Mouse (Mus musculus): Measurements from ENCODE around the gene Nudt6.

Nudt6 gene

DNA sequence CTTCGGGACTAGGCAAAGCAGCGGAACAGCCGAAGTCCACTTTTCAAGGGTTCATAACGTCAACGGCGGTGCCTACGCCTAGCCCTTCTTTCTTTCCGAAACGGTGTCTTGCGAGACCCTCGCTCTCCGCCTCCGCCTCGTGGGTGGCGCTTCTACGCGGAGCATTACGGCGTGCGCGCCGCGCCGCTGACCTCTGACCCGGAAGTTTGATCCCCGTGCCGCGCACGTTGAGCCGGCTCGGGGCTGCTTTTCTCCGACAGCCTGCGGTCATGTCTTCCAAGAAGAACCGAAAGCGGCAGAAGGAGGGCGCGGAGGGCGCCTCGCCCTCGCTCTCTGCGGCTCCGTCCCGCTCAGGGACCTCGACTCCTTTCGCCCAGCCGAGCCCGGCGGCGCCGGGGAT lies at the start of gene Nudt6:
TSS of gene Nudt6 (minus strand) at position 140 of the 400 bp plus-strand sequence.
- peak; percentile 80 for DNase-seq (ENCODE audit: low read depth, low spot score)

DNA sequence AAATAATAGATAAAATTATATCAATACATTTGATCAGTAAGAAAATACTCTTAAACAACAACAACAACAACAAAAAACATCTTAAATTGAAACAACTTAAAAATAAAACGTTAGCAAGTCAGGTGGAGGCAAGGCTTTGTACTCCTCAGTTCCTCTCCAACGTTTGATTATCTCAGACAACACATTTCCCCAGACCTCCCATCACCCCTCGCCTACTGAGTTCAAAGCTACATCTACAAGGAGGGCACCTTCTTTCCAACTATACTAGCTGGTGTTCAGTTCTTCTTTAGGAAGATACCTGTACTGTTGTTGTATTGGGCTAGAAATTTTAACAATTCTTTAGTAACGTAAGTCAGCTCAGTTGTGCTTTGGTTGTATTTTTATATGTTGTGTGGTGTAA lies 49.3 kb upstream of the Nudt6 start:
- no peak for DNase-seq (ENCODE audit: low read depth, low spot score)

DNA sequence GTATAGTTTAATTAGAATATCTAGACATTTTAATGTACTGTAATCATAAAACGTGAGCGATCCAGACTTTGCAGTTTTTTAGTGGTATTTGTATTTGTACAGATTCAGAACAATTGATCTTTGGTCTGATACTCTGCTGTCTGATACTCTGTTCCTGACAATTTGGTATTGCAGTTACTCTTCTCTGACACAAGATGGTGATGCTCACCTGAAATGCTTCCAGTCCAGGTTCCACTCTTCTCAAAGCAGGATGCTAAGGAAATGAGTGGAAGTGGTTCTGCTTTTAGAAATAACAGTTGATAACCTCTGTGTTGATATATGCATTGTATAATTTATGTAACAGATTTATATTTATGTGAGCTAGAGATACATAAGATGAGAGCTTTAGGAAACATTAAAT lies 48.2 kb upstream of the Nudt6 start:
- DNase-seq (ENCODE audit: low read depth, low spot score) = no peak

DNA sequence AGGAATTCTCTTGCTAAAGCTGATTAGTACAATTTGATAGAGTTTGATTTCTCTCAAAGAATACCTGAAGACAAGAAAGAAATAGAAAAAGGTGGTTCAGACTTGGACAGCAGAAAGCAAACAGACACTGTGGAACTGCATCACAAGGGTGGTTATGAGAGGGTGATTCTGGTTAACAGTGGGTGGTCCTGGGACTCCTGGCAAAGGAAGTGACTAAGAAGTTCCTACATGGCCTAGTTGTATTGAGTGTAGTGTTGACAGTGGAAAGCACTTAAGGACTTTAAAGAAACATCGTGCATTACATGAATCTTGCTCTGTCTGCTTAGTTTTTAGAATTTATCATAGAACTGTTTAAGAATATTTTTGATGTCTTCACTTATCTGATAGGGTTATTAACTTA lies 36.0 kb upstream of the Nudt6 start:
- DNase-seq (ENCODE audit: low read depth, low spot score) = no peak

DNA sequence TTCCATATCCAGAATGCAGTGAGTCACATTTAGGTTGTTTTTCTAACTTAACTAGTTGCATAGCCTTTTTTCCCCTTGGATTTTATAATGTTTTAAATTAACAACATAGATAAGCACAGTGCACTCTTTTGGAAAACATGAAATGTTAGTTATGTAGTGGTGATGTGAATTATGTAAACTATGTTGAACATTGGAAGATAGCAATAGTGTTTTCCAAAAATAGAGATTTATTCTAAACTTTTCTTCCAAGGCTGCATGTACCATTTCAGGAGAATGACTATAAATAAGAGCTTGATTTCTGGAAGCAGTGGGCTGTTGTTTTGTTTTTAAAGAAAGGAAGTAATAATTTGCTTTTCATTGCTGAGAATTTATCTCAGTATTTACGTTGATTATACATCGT lies 23.4 kb upstream of the Nudt6 start:
- no peak for DNase-seq (ENCODE audit: low read depth, low spot score)

DNA sequence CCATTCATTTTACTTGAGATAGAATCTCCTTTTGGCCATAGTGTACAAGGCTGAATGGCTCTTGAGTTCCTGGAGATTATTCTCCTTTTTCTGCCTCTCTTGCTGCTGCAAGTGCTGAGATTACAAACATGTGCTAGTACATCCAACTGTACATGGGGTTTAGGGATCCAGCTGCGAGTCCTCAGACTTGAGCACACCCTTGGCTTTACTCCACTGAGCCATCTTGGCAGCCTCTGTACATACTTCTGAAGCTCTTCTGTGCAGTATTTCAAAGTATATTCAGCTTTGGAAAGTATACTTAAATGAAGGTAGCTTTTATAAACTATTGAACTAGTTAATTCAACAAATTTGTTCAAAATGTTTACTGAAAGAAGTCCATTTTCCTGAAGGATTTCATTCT lies 19.8 kb upstream of the Nudt6 start:
- DNase-seq (ENCODE audit: low read depth, low spot score) = no peak

DNA sequence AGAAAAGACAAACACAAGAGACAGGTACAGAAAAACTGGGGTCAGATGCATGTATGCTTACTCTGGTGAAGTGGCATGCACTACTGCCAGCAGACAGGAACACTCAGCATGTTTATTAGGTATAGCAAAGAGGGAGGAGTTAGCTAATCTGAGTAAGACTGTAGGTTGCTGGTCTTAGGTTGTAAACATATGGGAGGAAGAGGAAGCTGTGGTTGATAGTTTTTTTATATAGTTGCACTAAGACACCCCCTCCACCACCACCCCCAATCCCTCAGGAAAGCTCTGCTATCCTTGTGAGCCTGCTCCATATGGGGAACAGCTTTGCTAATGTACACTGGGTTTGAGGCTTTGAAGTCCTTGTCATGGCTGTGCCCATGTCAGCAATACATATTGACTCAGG lies 10.3 kb upstream of the Nudt6 start:
- DNase-seq (ENCODE audit: low read depth, low spot score) = no peak

DNA sequence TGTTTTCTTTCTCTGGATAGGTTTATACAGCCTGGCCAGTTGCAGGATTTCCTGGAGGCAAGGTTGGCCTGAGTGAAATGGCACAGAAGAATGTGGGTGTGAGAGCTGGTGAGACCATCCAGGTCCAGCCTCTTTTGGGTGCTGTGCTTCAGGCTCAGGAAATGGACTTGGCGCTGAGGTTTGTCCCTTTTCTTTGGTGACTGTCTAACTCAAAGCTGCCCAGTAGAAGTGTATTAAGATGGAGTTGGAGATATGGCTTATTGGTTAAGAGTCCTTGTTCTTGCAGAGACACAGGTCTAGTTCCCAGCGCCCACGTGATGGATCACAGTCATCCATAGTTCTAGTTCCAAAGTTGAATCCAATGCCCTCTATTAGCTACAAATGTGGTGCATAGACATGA lies 6.1 kb upstream of the Nudt6 start:
- no peak for DNase-seq (ENCODE audit: low read depth, low spot score)

DNA sequence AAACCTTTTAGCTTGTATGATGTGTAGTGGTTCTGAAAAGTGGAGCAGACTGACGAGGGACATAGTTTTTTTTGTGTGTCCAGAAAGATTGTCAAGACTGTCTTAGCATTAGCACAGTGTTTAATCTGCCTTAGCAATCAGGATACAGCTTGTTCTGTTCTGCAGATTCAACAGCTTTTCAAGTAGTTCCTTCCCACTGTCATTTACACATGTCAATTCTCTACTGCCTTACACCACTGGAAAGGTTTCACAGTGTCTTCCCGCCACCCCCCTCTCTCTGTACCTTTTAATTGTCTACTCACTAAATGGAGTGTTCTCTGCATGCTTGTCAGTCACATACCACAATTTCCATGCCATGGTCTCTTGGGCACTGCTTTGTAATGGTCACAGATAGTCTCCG lies 1.2 kb upstream of the Nudt6 start:
- DNase-seq (ENCODE audit: low read depth, low spot score) = no peak

DNA sequence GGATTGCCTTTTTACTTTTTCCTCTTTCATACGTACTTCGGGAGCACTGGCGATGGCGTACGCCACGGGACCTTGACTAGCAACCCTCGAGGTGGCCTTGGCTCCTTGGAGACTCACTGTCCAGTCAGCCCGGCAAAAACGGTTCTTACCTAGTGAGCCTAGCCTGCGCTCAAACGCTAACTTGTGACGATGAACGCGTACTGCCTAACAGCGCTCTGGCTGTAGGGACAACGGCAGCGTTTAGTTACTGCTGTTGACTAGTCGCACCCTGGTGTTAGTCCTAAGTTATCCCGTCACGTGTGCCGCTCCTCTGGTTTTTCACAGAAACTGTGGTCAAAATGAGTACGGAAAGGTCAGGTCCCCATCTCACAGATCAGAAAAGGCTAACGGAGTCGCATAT lies 630 bp upstream of the Nudt6 start:
- no peak for DNase-seq (ENCODE audit: low read depth, low spot score)

DNA sequence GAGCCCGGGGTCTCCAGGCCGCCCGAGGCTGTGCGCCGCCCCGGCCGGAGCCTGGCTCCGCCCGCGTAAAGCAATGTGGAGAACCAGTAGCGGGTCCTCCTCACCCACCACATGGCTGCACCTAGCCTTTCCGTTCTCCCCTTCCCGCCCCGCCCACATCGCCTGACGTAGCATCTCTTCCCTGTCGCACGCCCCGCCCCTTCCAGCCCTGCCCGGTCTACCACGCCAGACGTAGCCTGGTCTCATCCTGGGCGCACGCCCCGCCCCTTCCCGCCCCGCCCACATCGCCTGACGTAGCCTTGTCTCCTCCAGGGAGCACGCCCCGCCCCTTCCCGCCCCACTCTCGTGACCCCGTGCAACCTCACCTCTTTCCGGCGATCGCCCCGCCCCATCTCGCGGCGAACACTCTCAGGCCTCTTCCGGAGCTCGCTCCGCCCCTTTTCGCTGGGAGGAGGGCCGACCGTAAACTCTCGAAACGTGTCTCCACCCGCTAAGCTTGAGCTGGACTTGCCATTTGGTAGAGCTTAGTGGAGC lies 486 bp downstream of the Nudt6 start, which contains the start of gene Spata5:
TSS of gene Spata5 (plus strand) at position 439 of the 534 bp plus-strand sequence.
- DNase-seq (ENCODE audit: low read depth, low spot score) = peak; percentile 100

DNA sequence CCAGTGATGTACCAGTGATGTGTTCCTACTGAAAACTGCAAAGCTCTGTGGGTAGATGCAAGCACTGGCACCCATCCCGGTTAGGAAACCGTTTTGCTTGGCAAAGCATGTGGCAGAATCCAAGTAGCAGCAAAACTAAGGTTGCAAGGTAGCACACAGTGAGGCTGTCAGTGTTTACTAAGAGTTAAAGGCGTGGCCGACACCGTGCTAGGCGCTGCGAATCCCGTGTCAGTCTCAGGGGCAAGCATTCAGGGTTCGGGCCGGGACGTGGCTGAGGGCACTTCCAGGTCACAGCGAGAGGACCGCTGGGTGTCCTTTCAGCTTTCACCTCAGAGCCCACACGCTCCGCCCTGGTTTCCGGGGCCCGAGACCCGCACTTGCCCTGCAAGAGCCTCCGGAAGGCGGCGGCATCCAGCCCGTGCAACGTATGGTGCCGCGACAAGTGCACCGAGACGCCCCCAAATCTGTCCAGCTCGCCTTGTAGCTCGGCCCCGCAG lies 1.0 kb downstream of the Nudt6 start:
- no peak for DNase-seq (ENCODE audit: low read depth, low spot score)

DNA sequence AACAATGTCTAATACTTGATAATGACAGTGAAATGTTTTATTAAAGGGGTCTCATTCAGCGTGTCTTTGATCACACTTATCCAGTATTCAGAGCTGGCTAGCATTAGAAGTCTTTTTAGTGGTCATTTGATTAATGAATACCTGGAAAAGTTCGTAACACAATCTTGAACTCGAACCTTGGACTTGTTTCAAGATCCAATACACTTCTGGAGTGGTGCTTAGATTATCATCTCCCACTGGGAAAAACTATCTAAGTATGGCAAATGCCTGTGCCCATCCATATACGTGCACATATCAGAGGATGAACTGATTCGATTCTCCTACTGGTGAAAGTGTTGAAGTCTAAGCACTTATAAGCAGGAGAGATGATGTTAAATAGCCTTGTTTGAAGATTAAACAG lies 1.7 kb downstream of the Nudt6 start:
- DNase-seq (ENCODE audit: low read depth, low spot score) = no peak

DNA sequence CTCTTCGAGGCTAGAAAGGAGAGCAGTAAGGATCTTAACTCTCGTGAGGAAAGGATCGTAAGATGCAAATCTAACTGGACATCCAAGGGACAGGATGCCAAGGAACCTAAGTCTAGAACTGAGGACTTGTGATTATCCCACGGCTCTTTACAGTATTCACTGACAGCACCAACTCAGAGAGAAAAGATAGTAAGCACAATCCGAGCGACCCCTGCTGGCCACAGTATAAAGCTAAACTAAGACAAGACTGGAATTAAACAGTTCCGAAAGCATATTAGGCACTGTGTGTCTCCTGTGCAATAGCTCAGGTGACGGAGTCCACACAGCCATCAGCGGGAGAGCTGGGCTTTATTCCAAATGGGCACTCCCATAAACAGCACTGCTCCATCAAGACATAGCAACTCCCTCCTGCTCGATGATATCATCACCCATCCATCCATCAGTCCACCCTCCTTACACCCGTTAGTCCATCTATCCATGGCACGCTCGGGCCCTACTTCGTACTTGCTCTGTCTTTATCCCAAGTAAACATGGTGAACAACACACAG lies 5.5 kb downstream of the Nudt6 start:
- DNase-seq (ENCODE audit: low read depth, low spot score) = peak; percentile 68

DNA sequence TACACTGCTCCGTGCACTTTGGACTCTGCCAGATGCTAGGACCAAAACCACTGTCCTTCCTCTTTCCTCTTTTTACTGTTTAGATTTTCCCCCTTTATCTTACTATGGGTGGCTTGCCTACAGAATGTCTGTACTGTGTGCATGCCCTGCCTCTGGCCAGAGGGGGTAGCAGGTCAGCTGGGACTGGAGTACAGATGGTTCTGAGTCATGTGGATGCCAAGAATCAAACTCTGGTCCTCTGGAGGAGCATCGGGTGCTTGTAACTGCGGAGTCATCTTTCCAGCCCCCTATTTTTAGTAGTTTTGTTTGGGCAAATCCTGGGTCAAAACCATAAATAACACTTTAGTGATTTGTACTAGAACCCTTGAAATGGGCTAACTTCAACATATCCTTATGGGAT lies 6.6 kb downstream of the Nudt6 start:
- DNase-seq (ENCODE audit: low read depth, low spot score) = no peak

DNA sequence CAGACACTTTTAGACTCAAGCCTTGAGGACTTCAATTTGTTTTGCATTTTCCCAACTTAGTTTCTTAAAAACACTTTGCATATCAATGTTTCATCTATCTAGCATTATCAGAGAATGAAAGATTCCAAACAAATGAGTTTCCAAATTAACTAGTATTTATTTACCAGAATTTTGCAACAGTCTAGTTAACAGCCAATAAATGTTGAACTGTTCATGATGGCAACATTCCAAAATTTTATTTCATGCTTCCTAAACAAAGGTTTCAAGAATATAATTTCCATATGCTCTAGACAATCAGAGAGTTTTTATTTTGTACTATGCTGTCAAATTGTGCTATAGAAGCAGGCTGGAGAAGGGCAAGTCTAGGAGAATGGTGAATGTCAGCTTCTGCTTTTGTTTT lies 12.4 kb downstream of the Nudt6 start:
- DNase-seq (ENCODE audit: low read depth, low spot score) = no peak

DNA sequence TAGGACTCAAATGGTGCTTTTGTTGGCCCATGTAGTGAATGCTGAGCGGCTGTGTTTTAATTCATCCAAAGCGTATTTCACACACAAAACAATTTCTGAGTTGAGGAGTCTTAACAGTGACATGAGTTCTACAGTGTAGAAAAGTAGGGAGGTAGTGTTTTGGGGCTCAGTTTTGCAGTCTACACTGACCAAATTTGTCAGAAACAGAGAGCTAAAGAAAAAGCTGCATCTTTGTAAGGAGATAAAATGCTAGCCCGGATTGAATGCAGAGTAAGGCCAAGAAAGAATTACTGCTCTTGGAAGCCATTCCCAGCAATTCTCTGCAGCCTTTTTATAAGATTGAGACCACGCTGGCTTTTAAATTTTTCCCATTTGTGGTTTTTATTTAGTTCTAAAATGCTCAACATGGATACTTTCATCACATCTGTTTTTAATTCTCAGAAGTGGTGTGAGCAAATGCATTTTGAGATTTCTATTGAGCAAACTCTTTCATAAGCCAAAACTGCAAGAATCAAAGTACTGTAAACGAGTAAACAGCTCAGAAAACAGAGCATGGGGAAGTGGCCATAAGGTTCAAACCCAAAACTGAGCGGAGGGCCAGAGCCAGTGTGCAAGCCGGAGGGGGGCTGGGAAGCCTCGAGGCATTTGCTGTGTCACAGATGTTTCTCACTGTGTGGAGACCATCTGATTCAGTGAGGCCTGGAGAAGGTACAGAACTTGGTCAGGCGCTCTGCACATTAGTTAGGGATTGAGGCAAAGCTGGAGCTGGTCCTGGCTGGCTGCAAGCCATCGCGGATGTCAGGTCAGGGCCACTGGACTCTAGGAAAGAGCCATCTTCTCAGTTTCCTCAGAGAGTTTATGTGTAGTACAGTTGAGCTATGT lies 18.0 kb downstream of the Nudt6 start:
- no peak for DNase-seq (ENCODE audit: low read depth, low spot score)

DNA sequence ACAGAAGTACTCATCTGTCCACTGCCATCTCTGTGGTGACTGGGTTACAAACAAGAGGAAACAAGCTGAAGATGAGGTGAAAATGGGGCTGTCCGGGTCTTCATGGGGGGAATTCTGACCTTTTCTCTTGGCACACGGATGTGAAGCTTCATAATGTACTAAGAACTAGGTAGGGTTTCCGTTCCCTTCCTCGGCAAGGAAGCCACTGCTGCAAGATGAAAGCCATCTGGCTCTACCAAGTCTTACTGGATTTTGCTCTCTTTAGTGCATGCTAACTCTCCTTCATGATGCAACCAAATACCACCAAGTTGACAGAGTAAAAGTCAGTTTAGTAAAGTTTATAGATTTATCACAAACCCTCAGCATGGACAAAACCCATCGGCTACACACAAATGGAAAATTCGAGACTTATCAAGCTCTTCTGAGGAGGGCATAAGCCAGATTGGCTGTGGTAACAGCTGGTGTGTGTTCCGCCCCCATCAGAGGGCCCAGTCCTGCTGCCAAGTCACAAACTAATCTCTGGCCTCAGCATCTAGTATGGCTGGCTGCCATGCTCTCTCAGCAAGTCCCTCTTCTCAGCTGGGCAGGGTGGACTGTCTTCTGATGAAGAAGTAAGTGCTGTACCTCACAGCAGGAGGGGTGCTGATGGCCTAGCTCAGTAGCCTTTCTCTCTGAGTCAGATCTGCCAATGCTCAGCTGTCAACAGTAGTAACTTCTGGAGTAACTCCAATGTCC lies 21.2 kb downstream of the Nudt6 start:
- no peak for DNase-seq (ENCODE audit: low read depth, low spot score)

DNA sequence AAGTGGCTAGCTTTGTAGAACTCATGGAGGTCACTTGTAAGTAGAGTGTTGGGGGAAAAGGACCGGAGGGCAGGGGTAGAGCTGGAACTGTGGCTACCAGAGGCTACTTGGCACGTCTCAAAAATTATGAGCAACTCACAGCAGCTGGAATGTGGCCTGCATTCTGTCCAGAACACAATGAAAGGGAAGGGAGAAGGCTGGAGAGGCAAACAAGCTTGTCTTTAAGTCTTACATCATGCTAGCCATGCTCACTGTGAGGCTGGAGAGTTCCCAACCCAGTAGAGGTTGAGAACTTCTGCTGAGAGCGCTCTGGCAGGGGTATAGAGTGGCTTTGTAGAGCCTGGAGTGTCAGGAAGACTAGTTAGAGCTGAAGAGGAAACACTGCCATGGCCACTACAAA lies 22.4 kb downstream of the Nudt6 start:
- no peak for DNase-seq (ENCODE audit: low read depth, low spot score)

DNA sequence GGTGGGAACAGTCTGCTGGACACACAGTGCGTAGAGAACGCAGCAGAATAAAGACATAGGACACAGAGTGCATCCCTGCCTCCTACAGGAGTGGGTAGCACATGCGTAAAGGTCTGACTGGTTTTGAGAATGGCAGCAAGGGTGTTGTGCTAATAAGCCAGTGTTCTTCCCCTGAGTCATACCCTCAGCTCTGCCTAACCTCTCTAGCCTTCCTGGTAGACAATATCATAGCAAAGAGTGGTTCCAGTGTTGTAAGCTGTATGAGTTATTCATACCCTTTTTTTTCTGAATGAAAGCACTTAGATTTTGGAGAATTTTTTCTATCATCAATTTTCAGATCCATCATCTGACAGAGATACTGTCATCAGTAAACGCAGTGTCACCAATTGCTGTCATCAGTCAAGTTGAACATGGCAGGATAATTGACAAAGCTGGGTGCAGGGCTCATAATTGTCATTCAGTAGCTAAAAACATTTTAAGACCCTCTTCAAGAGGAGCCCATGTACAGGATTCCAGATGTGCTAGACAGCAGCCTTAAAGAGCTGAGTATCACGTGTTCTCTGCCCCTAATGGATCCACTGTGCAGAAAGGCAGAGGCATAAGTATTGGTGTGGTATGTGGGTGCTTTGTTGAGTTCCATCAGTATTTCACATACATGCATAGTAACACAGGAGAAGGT lies 22.9 kb downstream of the Nudt6 start:
- DNase-seq (ENCODE audit: low read depth, low spot score) = no peak

DNA sequence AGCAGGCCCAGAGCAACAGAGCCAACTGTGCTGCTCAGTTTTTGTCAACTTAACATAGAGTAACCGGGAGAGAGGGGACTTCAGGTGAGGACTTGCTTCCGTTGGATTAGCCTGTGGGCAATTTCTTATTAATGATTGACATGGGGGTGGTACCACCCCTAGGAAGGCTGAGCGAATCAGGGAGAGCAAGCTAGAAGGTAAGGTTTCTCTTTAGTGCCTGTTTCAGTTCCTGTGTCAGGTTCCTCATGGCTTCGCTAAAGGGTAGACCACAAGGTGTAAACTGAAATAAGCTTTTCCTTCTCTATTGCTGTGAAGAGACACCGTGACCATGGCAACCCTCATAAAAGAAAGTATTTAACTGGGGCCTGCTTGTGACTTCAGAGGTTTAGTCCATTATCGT lies 32.7 kb downstream of the Nudt6 start:
- DNase-seq (ENCODE audit: low read depth, low spot score) = no peak
